Mouse (Mus musculus) liver, embryonic 14.5 days (tissue): ENCODE results near the gene Tmie. TPM values are rescaled to one million over a fixed set of nuclear protein-coding genes. Genes with fewer than 3 reads are reported as not detected.

Experiments
- ATAC-seq: fragments of 200-750 bp; cut with Nextera tagmentation; 2 replicates; pipeline ENCODE4 v1.8.0; 2017; ENCODE audit warnings: moderate number of reproducible peaks, mild to moderate bottlenecking, moderate library complexity; ENCODE audit not compliant: insufficient read depth
- DNase-seq, 3 experiments: peaks; one replicate each; pipeline ENCODE4 v3.0.0-alpha.2; 2012 to 2013; ENCODE audit warnings: low read depth in 3 of 3, low spot score in 3 of 3
- H3K27ac ChIP-seq: fragments of 300-500 bp; sonication (generic); 2 replicates; pipeline ENCODE4 v1.5.1; 2014; ENCODE audit warnings: moderate library complexity, mild to moderate bottlenecking, control low read depth, inconsistent platforms
- H3K27me3 ChIP-seq: fragments of 300-500 bp; sonication (generic); 2 replicates; pipeline ENCODE4 v1.6.1; 2014; ENCODE audit warnings: mild to moderate bottlenecking, low read length, moderate library complexity; ENCODE audit not compliant: control insufficient read depth, insufficient read depth
- H3K36me3 ChIP-seq: fragments of 300-500 bp; sonication (generic); replicated peaks from 2 replicates; pipeline ENCODE4 v1.6.1; 2014; ENCODE audit warnings: low read depth; ENCODE audit not compliant: control insufficient read depth, insufficient read depth
- H3K4me1 ChIP-seq, 2 experiments: fragments of 200-500 bp in 1 of 2; fragments of 300-500 bp in 1 of 2; sonication (generic) in 1 of 2; replicated peaks; 2 replicates each; pipeline ENCODE4 v1.6.1; 2012 to 2014; ENCODE audit warnings: antibody characterized with exemption in 1 of 2, inconsistent platforms in 1 of 2, low read length in 1 of 2; ENCODE audit not compliant: control insufficient read depth in 2 of 2, insufficient read depth in 2 of 2
- H3K4me2 ChIP-seq: fragments of 300-500 bp; sonication (generic); 2 replicates; pipeline ENCODE4 v1.6.1; 2014; ENCODE audit warnings: low read depth, mild to moderate bottlenecking, control low read depth, moderate library complexity
- H3K4me3 ChIP-seq, 2 experiments: fragments of 200-500 bp in 1 of 2; fragments of 300-500 bp in 1 of 2; sonication (generic) in 1 of 2; 2 replicates each; pipeline ENCODE4 v1.5.1; 2012 to 2014; ENCODE audit warnings: low read depth in 2 of 2, low read length in 2 of 2, mild to moderate bottlenecking in 2 of 2, control low read depth in 1 of 2, inconsistent platforms in 1 of 2, moderate library complexity in 1 of 2; ENCODE audit not compliant: insufficient read depth in 1 of 2
- H3K9ac ChIP-seq: fragments of 300-500 bp; sonication (generic); replicated peaks from 2 replicates; pipeline ENCODE4 v1.6.1; 2014; ENCODE audit warnings: mild to moderate bottlenecking, control low read depth, moderate library complexity
- H3K9me3 ChIP-seq: fragments of 300-500 bp; sonication (generic); 2 replicates; pipeline ENCODE4 v1.6.1; 2016; ENCODE audit warnings: low read length, mixed read lengths; ENCODE audit not compliant: control insufficient read depth
- CTCF ChIP-seq: IDR thresholded peaks from 2 replicates; pipeline ENCODE4 v1.5.1; 2016; ENCODE audit warnings: antibody characterized with exemption, low read depth, control low read depth
- EP300 ChIP-seq: IDR thresholded peaks from 2 replicates; pipeline ENCODE4 v1.6.1; 2016; ENCODE audit warnings: antibody characterized with exemption, low read depth
- WGBS: fragments of 180-500 bp; shearing (Covaris S2); extraction: QIAGEN DNeasy Blood & Tissue Kit; methylation state at CpG from one replicate; pipeline ENCODE4 v1.1.7; 2014; ENCODE audit not compliant: insufficient replicate concordance; 5-methylcytosine and 5-hydroxymethylcytosine counted together
- polyA plus RNA-seq, 2 experiments: library from polyadenylated mRNA; depleted of rRNA in 1 of 2; stranded (reverse) in 1 of 2; unstranded in 1 of 2; fragments of >200 nt; fragmentation: Nextera tagmentation in 1 of 2; extraction: Ambion mirVana in 1 of 2; gene quantifications; 2 replicates each; pipeline versions ENCODE4 v1.2.1 to v1.2.3; 2012 to 2014

The Tmie gene
- polyA plus RNA-seq, 2 experiments, result 0.94 to 0.97 TPM

GRCm38 (mm10) chr9:110895507-110895906 lies 15.6 kb upstream of the Tmie start:
- TF ChIP-seq CTCF, result peak; percentile 32; the same call in 1 of the 2 replicates
- TF ChIP-seq EP300, result no peak
- Histone ChIP-seq H3K36me3 (no peaks in the 10 kb centered on the region), H3K4me2 (no peak overlapping the region), H3K27ac (no peak overlapping the region), H3K4me1 (no peaks in the 10 kb centered on the region), H3K4me3 (no peak overlapping the region), H3K9ac (no peak overlapping the region), H3K9me3 (no peaks in the 10 kb centered on the region), H3K27me3 (no peaks in the 10 kb centered on the region)
- DNase-seq (no peak), ATAC-seq (no peak)
- 32% methylated on average over 5 of the region's 5 CpGs for WGBS

GRCm38 (mm10) chr9:110893429-110893828 lies 13.5 kb upstream of the Tmie start:
- no peak for ATAC-seq
- TF ChIP-seq CTCF (no peak), EP300 (no peak)
- no peak overlapping the region for H3K4me2 ChIP-seq
- no peak overlapping the region for H3K4me3 ChIP-seq
- peaks cover 0 to 3% of the 10 kb centered on the region in 2 experiments; a peak in 1 of 4 replicates for H3K4me1 ChIP-seq
- no peak overlapping the region for H3K9ac ChIP-seq
- H3K9me3 ChIP-seq, result no peaks in the 10 kb centered on the region
- no peaks in the 10 kb centered on the region for H3K27me3 ChIP-seq
- no peak overlapping the region for H3K27ac ChIP-seq
- H3K36me3 ChIP-seq, result no peaks in the 10 kb centered on the region
- no peak for DNase-seq
- 33% methylated on average over 10 of the region's 10 CpGs for WGBS

GRCm38 (mm10) chr9:110892552-110892951 lies 12.6 kb upstream of the Tmie start:
- Histone ChIP-seq H3K36me3 (no peaks in the 10 kb centered on the region), H3K4me1 (peaks cover 0 to 3% of the 10 kb centered on the region in 2 experiments; a peak in 1 of 4 replicates), H3K9ac (no peak overlapping the region), H3K4me2 (no peak overlapping the region), H3K9me3 (no peaks in the 10 kb centered on the region), H3K27me3 (no peaks in the 10 kb centered on the region), H3K27ac (no peak overlapping the region), H3K4me3 (no peak overlapping the region)
- TF ChIP-seq CTCF (no peak), EP300 (no peak)
- no peak for ATAC-seq
- DNase-seq, result no peak
- 64% methylated on average over 3 of the region's 3 CpGs for WGBS

- H3K36me3 ChIP-seq, result no peaks in the 10 kb centered on the region
- ATAC-seq (no peak), DNase-seq (no peak)
- H3K4me1 ChIP-seq, result peaks cover 0 to 3% of the 10 kb centered on the region in 2 experiments; a peak in 1 of 4 replicates
- no peak overlapping the region for H3K4me3 ChIP-seq
- no peak overlapping the region for H3K27ac ChIP-seq
- no peaks in the 10 kb centered on the region for H3K9me3 ChIP-seq
- TF ChIP-seq EP300, result no peak
- no peak for TF ChIP-seq CTCF
- H3K4me2 ChIP-seq, result no peak overlapping the region
- H3K9ac ChIP-seq, result no peak overlapping the region
- no peaks in the 10 kb centered on the region for H3K27me3 ChIP-seq
- WGBS, result 40% methylated on average over 12 of the region's 12 CpGs
Observed at GRCm38 (mm10) chr9:110891077-110891828, 11.3 kb upstream of the Tmie start.

GRCm38 (mm10) chr9:110890026-110890783 lies 10.3 kb upstream of the Tmie start:
- TF ChIP-seq EP300 (no peak), CTCF (peak; percentile 71)
- WGBS, result 14% methylated on average over 21 of the region's 21 CpGs
- Histone ChIP-seq H3K9ac (no peak overlapping the region), H3K27me3 (no peaks in the 10 kb centered on the region), H3K4me3 (no peak overlapping the region), H3K27ac (no peak overlapping the region), H3K36me3 (no peaks in the 10 kb centered on the region), H3K4me2 (0 out of 2 replicates have a peak overlapping the region, but pooled peaks have one; percentile 2), H3K9me3 (no peaks in the 10 kb centered on the region), H3K4me1 (peaks cover 0 to 3% of the 10 kb centered on the region in 2 experiments; a peak in 1 of 4 replicates)
- DNase-seq (no peak), ATAC-seq (peak; percentile 42)
